Mouse (Mus musculus) midbrain, embryonic 12.5 days (tissue): ENCODE data around the gene Zmynd10. TPM values are rescaled to one million over a fixed set of nuclear protein-coding genes. Genes with fewer than 3 reads are reported as not detected.

ENCODE experiments used
- ATAC-seq: fragments of 200-750 bp; cut with Nextera tagmentation; 2 replicates; pipeline ENCODE4 v1.8.0; 2017; ENCODE audit warnings: low read depth, moderate TSS enrichment, moderate library complexity; ENCODE audit not compliant: low FRiP score
- H3K27ac ChIP-seq: fragments of 300-500 bp; sonication (generic); replicated peaks from 2 replicates; pipeline ENCODE4 v1.5.1; 2016; ENCODE audit warnings: mild to moderate bottlenecking
- H3K27me3 ChIP-seq: fragments of 300-500 bp; sonication (generic); 2 replicates; pipeline ENCODE4 v1.6.1; 2016; ENCODE audit warnings: mild to moderate bottlenecking
- H3K36me3 ChIP-seq: fragments of 300-500 bp; sonication (generic); 2 replicates; pipeline ENCODE4 v1.6.1; 2016
- H3K4me1 ChIP-seq: fragments of 300-500 bp; sonication (generic); 2 replicates; pipeline ENCODE4 v1.6.1; 2016
- H3K4me2 ChIP-seq: fragments of 300-500 bp; sonication (generic); replicated peaks from 2 replicates; pipeline ENCODE4 v1.6.1; 2016; ENCODE audit warnings: mild to moderate bottlenecking, moderate library complexity
- H3K4me3 ChIP-seq: fragments of 300-500 bp; sonication (generic); 2 replicates; pipeline ENCODE4 v1.5.1; 2016; ENCODE audit warnings: mild to moderate bottlenecking
- H3K9ac ChIP-seq: fragments of 300-500 bp; sonication (generic); replicated peaks from 2 replicates; pipeline ENCODE4 v1.6.1; 2016; ENCODE audit warnings: mild to moderate bottlenecking, moderate library complexity
- H3K9me3 ChIP-seq: fragments of 300-500 bp; sonication (generic); 2 replicates; pipeline ENCODE4 v1.6.1; 2016; ENCODE audit warnings: mild to moderate bottlenecking
- WGBS: fragments of 180-500 bp; shearing (Covaris S2); methylation state at CpG from one replicate; pipeline ENCODE4 v1.1.7; 2016; 5-methylcytosine and 5-hydroxymethylcytosine counted together
- polyA plus RNA-seq: library from polyadenylated mRNA; unstranded; fragments of >200 nt; fragmentation: Nextera tagmentation; extraction: Ambion mirVana; gene quantifications from 2 replicates; pipeline ENCODE4 v1.2.1, GENCODE M21; 2016

Zmynd10 gene
- polyA plus RNA-seq, 1 experiment from 2014 or later, result 1.1 TPM

DNA sequence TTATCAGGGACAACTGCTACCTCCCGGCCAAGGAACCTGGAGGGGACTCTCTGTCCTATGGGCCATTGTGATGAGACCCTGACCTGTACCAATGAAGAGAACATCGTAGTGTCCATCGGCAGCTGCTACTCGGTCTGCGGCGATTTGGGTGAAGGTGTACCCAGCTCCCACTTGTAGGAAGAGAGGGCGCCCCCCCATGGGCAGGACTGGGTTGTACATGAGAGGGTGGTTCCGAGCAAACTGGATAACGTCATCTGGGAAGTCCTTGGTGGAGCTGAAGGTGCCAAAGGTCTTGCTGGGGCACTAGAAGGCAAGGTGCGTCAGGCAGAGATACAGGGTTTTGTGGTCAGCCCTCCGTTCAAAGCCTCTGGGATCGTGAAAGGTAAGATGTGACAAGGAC lies 53.6 kb downstream of the Zmynd10 start:
- H3K27ac ChIP-seq, result no peak overlapping the region

More for the DNA sequence above, 53.6 kb downstream of the Zmynd10 start:
- Histone ChIP-seq H3K4me3 (no peak overlapping the region), H3K4me2 (no peak overlapping the region), H3K36me3 (no peaks in the 10 kb centered on the region), H3K27me3 (0 out of 2 replicates have a peak, but pooled peaks cover 6% of the 10 kb centered on the region), H3K9ac (no peak overlapping the region), H3K9me3 (no peaks in the 10 kb centered on the region), H3K4me1 (peaks cover 24% of the 10 kb centered on the region)
- WGBS, result 82% methylated on average over 12 of the region's 12 CpGs
- no peak for ATAC-seq

Other genes with a start within 250 kb of the Zmynd10 start
- gene Hemk1, start 208.9 kb upstream of the Zmynd10 start, polyA plus RNA-seq, result 13.3 and 14.9 TPM in 2 replicates
- gene 6430571L13Rik, start 206.7 kb upstream of the Zmynd10 start, polyA plus RNA-seq, result 3.1 and 4.2 TPM in 2 replicates
- gene Cacna2d2, start 147.7 kb upstream of the Zmynd10 start, polyA plus RNA-seq, result 3.7 and 4.1 TPM in 2 replicates
- gene Tmem115, start 13.4 kb upstream of the Zmynd10 start, polyA plus RNA-seq, result 43.6 TPM in 2 replicates
- 19.3 and 19.4 TPM in 2 replicates for gene Cyb561d2, start 5.1 kb upstream of the Zmynd10 start, polyA plus RNA-seq
- gene Nprl2, start 5.1 kb upstream of the Zmynd10 start, polyA plus RNA-seq, result 48.1 and 48.4 TPM in 2 replicates
- gene Rassf1, start 4.3 kb downstream of the Zmynd10 start, polyA plus RNA-seq, result 43.6 and 48.9 TPM in 2 replicates
- gene Tusc2, start 16.0 kb downstream of the Zmynd10 start, polyA plus RNA-seq, result 90.1 and 95.0 TPM in 2 replicates
- gene Hyal2, start 20.6 kb downstream of the Zmynd10 start, polyA plus RNA-seq, result 112 and 116 TPM in 2 replicates
- 9.0 and 10.1 TPM in 2 replicates for gene Hyal1, start 29.6 kb downstream of the Zmynd10 start, polyA plus RNA-seq
- gene Naa80, start 31.6 kb downstream of the Zmynd10 start, polyA plus RNA-seq, result 14.5 and 14.7 TPM in 2 replicates
- 0.41 and 1.1 TPM in 2 replicates for gene Hyal3, start 33.5 kb downstream of the Zmynd10 start, polyA plus RNA-seq
- 20.1 and 21.1 TPM in 2 replicates for gene Ifrd2, start 40.3 kb downstream of the Zmynd10 start, polyA plus RNA-seq
- gene Sema3b, start 61.9 kb downstream of the Zmynd10 start, polyA plus RNA-seq, result 3.2 TPM in 2 replicates
- gene Gnai2, start 88.1 kb downstream of the Zmynd10 start, polyA plus RNA-seq, result 635 and 641 TPM in 2 replicates
- 13.9 and 14.8 TPM in 2 replicates for gene Slc38a3, start 122.2 kb downstream of the Zmynd10 start, polyA plus RNA-seq
- gene Gnat1, start 132.4 kb downstream of the Zmynd10 start, polyA plus RNA-seq, result 1.9 and 2.7 TPM in 2 replicates
- 30.6 and 33.7 TPM in 2 replicates for gene Sema3f, start 163.2 kb downstream of the Zmynd10 start, polyA plus RNA-seq
- gene Rbm5, start 223.7 kb downstream of the Zmynd10 start, polyA plus RNA-seq, result 266 and 271 TPM in 2 replicates